Mouse (Mus musculus) embryonic fibroblast, embryonic 13.5 days (primary cell): ENCODE data around the gene Raly. TPM values are rescaled to one million over a fixed set of nuclear protein-coding genes. Genes with fewer than 3 reads are reported as not detected.
A peak's percentile ranks its signal among the peaks of the same experiment; 100 is the strongest.
"Not testable (repeated sequence)": the region's sequence is repeated elsewhere in the genome, so short reads cannot be mapped to it uniquely, and the experiment has no call there.

ENCODE experiments used
- H3K27ac ChIP-seq: 2 replicates; pipeline ENCODE4 v1.5.1; 2012; ENCODE audit warnings: low read length, control low read depth, inconsistent platforms; ENCODE audit not compliant: insufficient read depth
- H3K4me1 ChIP-seq: 2 replicates; pipeline ENCODE4 v1.6.1; 2011; ENCODE audit warnings: low read length; ENCODE audit not compliant: control insufficient read depth, insufficient read depth
- H3K4me3 ChIP-seq: 2 replicates; pipeline ENCODE4 v1.5.1; 2011; ENCODE audit warnings: mild to moderate bottlenecking, control low read depth, low read length; ENCODE audit not compliant: insufficient read depth
- CTCF ChIP-seq: IDR thresholded peaks from 2 replicates; pipeline ENCODE4 v1.5.1; 2011; ENCODE audit warnings: mild to moderate bottlenecking, control low read depth, low read length, moderate library complexity, borderline replicate concordance; ENCODE audit not compliant: insufficient read depth
- POLR2A ChIP-seq: IDR thresholded peaks from 2 replicates; pipeline ENCODE4 v1.6.1; 2011; ENCODE audit warnings: low read depth, mild to moderate bottlenecking, control low read depth, low read length, moderate library complexity
- polyA plus RNA-seq: library from polyadenylated mRNA; stranded (reverse); fragments of >200 nt; gene quantifications from 2 replicates; pipeline ENCODE4 v1.2.4, GENCODE M21; 2011; ENCODE audit warnings: low read depth; ENCODE audit not compliant: missing spikeins, insufficient read length

The Raly gene
- polyA plus RNA-seq, 1 experiment: 168 TPM

- no peak for TF ChIP-seq POLR2A
- TF ChIP-seq CTCF: no peak
These were observed 85.7 kb downstream of the Raly start for GRCm38 (mm10) chr2:154876621-154877020.

GRCm38 (mm10) chr2:154891585-154891984 is 100.7 kb downstream of the Raly start:
- Histone ChIP-seq H3K27ac (no peak overlapping the region), H3K4me1 (peaks cover 3% of the 10 kb centered on the region; the same call in 1 of the 2 replicates), H3K4me3 (peak overlapping the region; percentile 84)
- TF ChIP-seq POLR2A (no peak), CTCF (no peak)

More at GRCm38 (mm10) chr2:154876621-154877020, 85.7 kb downstream of the Raly start:
- Histone ChIP-seq H3K27ac (no peak overlapping the region), H3K4me3 (no peak overlapping the region), H3K4me1 (no peaks in the 10 kb centered on the region)

GRCm38 (mm10) chr2:154892201-154893044 is 101.5 kb downstream of the Raly start, which contains the start of gene Eif2s2:
Gene Eif2s2 (minus strand): TSS chr2:154892935.
- Histone ChIP-seq H3K27ac (peak within 1 kb of the TSS; percentile 65), H3K4me3 (peak within 1 kb of the TSS; percentile 84), H3K4me1 (peaks cover 3% of the 10 kb centered on the region; the same call in 1 of the 2 replicates)
- TF ChIP-seq POLR2A (peak; percentile 82), CTCF (no peak)

- Histone ChIP-seq H3K4me1 (peaks cover 3% of the 10 kb centered on the region; the same call in 1 of the 2 replicates), H3K27ac (peak overlapping the region; percentile 46), H3K4me3 (peak overlapping the region; percentile 46)
- no peak for TF ChIP-seq CTCF
- peak; percentile 7; the same call in 1 of the 2 replicates for TF ChIP-seq POLR2A
These were observed 102.1 kb downstream of the Raly start for GRCm38 (mm10) chr2:154893045-154893385.

GRCm38 (mm10) chr2:154893548-154893947 is 102.7 kb downstream of the Raly start:
- no peak overlapping the region for H3K4me3 ChIP-seq
- H3K27ac ChIP-seq: no peak overlapping the region
- TF ChIP-seq POLR2A (no peak), CTCF (no peak)
- H3K4me1 ChIP-seq: peaks cover 3% of the 10 kb centered on the region; the same call in 1 of the 2 replicates

GRCm38 (mm10) chr2:154899004-154899403 is 108.1 kb downstream of the Raly start:
- H3K27ac ChIP-seq, H3K4me1 ChIP-seq, H3K4me3 ChIP-seq: not testable (repeated sequence)

GRCm38 (mm10) chr2:154899412-154899811 is 108.5 kb downstream of the Raly start:
- not testable (repeated sequence) for H3K4me3 ChIP-seq, H3K27ac ChIP-seq, H3K4me1 ChIP-seq

- peaks cover 8% of the 10 kb centered on the region; the same call in 1 of the 2 replicates for H3K4me1 ChIP-seq
- no peak overlapping the region for H3K4me3 ChIP-seq
- H3K27ac ChIP-seq: no peak overlapping the region
- TF ChIP-seq POLR2A (no peak), CTCF (no peak)
These were observed 111.2 kb downstream of the Raly start for GRCm38 (mm10) chr2:154902111-154902510.

- Histone ChIP-seq H3K4me1 (peaks cover 8% of the 10 kb centered on the region; the same call in 1 of the 2 replicates), H3K27ac (no peak overlapping the region), H3K4me3 (no peak overlapping the region)
- TF ChIP-seq CTCF (no peak), POLR2A (no peak)
These were observed 114.9 kb downstream of the Raly start for GRCm38 (mm10) chr2:154905796-154906195.

GRCm38 (mm10) chr2:154908223-154908622 is 117.3 kb downstream of the Raly start:
- not testable (repeated sequence) for H3K4me3 ChIP-seq, H3K4me1 ChIP-seq, H3K27ac ChIP-seq
